Mouse (Mus musculus) yolk sac, embryonic 10.5 days (tissue): ENCODE results near the gene Crlf1.

Experiments used
- DNase-seq: peaks from one replicate; pipeline ENCODE4 v3.0.0-alpha.2; 2017; ENCODE audit warnings: low spot score

Gene Crlf1

GRCm38 (mm10) chr8:70492664-70493640, at the start of gene Crlf1:
Gene Crlf1, plus strand, starts transcription at chr8:70493158.
- DNase-seq, result no peak

- no peak for DNase-seq
These were observed 49.6 kb upstream of the Crlf1 start for GRCm38 (mm10) chr8:70443326-70443725.

GRCm38 (mm10) chr8:70445988-70446387, 47.0 kb upstream of the Crlf1 start:
- no peak for DNase-seq

GRCm38 (mm10) chr8:70447639-70448420, 45.1 kb upstream of the Crlf1 start:
- no peak for DNase-seq

- no peak for DNase-seq
These were observed 40.6 kb upstream of the Crlf1 start for GRCm38 (mm10) chr8:70452196-70452966.

- DNase-seq, result no peak
These were observed 39.1 kb upstream of the Crlf1 start for GRCm38 (mm10) chr8:70453852-70454251.

GRCm38 (mm10) chr8:70456996-70457395, 36.0 kb upstream of the Crlf1 start:
- DNase-seq, result no peak

- no peak for DNase-seq
These were observed 35.1 kb upstream of the Crlf1 start for GRCm38 (mm10) chr8:70457882-70458281.

GRCm38 (mm10) chr8:70458462-70458861, 34.5 kb upstream of the Crlf1 start:
- no peak for DNase-seq

GRCm38 (mm10) chr8:70459636-70460035, 33.3 kb upstream of the Crlf1 start:
- no peak for DNase-seq

- no peak for DNase-seq
These were observed 32.8 kb upstream of the Crlf1 start for GRCm38 (mm10) chr8:70460199-70460598.

- no peak for DNase-seq
These were observed 32.4 kb upstream of the Crlf1 start for GRCm38 (mm10) chr8:70460606-70461005.

- DNase-seq, result no peak
These were observed 31.0 kb upstream of the Crlf1 start for GRCm38 (mm10) chr8:70461765-70462515.

GRCm38 (mm10) chr8:70462516-70462813, 30.5 kb upstream of the Crlf1 start:
- no peak for DNase-seq

- no peak for DNase-seq
These were observed 29.7 kb upstream of the Crlf1 start for GRCm38 (mm10) chr8:70463306-70463705.

GRCm38 (mm10) chr8:70464162-70464561, 28.8 kb upstream of the Crlf1 start:
- DNase-seq, result no peak

- no peak for DNase-seq
These were observed 27.3 kb upstream of the Crlf1 start for GRCm38 (mm10) chr8:70465701-70466100.

- no peak for DNase-seq
These were observed 26.7 kb upstream of the Crlf1 start for GRCm38 (mm10) chr8:70466305-70466704.

- no peak for DNase-seq
These were observed 26.2 kb upstream of the Crlf1 start for GRCm38 (mm10) chr8:70466771-70467170.

GRCm38 (mm10) chr8:70467229-70467725, 25.7 kb upstream of the Crlf1 start:
- no peak for DNase-seq

GRCm38 (mm10) chr8:70467907-70468306, 25.1 kb upstream of the Crlf1 start:
- no peak for DNase-seq
